Mouse (Mus musculus) limb, embryonic 12.5 days (tissue): ENCODE results near the gene Macrod2. TPM values are rescaled to one million over a fixed set of nuclear protein-coding genes. Genes with fewer than 3 reads are reported as not detected.
A peak's percentile ranks its signal among the peaks of the same experiment; 100 is the strongest.

Source experiments
- ATAC-seq: fragments of 200-750 bp; cut with Nextera tagmentation; 2 replicates; pipeline ENCODE4 v1.8.0; 2017; ENCODE audit warnings: low read depth, moderate TSS enrichment; ENCODE audit not compliant: insufficient number of reproducible peaks, insufficient read depth, low FRiP score, low TSS enrichment
- H3K27ac ChIP-seq: fragments of 300-500 bp; sonication (generic); 2 replicates; pipeline ENCODE4 v1.5.1; 2016; ENCODE audit warnings: mild to moderate bottlenecking, moderate library complexity
- H3K27me3 ChIP-seq: fragments of 300-500 bp; sonication (generic); 2 replicates; pipeline ENCODE4 v1.6.1; 2016; ENCODE audit warnings: mild to moderate bottlenecking, moderate library complexity
- H3K36me3 ChIP-seq: fragments of 300-500 bp; sonication (generic); 2 replicates; pipeline ENCODE4 v1.6.1; 2016; ENCODE audit warnings: mild to moderate bottlenecking, moderate library complexity
- H3K4me1 ChIP-seq: fragments of 300-500 bp; sonication (generic); replicated peaks from 2 replicates; pipeline ENCODE4 v1.6.1; 2016
- H3K4me2 ChIP-seq: fragments of 300-500 bp; sonication (generic); 2 replicates; pipeline ENCODE4 v1.6.1; 2016; ENCODE audit warnings: mild to moderate bottlenecking, moderate library complexity
- H3K4me3 ChIP-seq: fragments of 300-500 bp; sonication (generic); replicated peaks from 2 replicates; pipeline ENCODE4 v1.5.1; 2016; ENCODE audit warnings: mild to moderate bottlenecking
- H3K9ac ChIP-seq: fragments of 300-500 bp; sonication (generic); replicated peaks from 2 replicates; pipeline ENCODE4 v1.6.1; 2016; ENCODE audit warnings: mild to moderate bottlenecking, moderate library complexity
- H3K9me3 ChIP-seq: fragments of 300-500 bp; sonication (generic); 2 replicates; pipeline ENCODE4 v1.6.1; 2016; ENCODE audit warnings: mild to moderate bottlenecking, moderate library complexity
- WGBS: fragments of 180-500 bp; shearing (Covaris S2); methylation state at CpG from one replicate; pipeline ENCODE4 v1.1.7; 2016; 5-methylcytosine and 5-hydroxymethylcytosine counted together
- polyA plus RNA-seq: library from polyadenylated mRNA; unstranded; fragments of >200 nt; fragmentation: Nextera tagmentation; extraction: Ambion mirVana; gene quantifications from 2 replicates; pipeline ENCODE4 v1.2.1, GENCODE M21; 2016

The Macrod2 gene
- polyA plus RNA-seq, 1 experiment from 2014 or later, result 37.2 TPM

DNA sequence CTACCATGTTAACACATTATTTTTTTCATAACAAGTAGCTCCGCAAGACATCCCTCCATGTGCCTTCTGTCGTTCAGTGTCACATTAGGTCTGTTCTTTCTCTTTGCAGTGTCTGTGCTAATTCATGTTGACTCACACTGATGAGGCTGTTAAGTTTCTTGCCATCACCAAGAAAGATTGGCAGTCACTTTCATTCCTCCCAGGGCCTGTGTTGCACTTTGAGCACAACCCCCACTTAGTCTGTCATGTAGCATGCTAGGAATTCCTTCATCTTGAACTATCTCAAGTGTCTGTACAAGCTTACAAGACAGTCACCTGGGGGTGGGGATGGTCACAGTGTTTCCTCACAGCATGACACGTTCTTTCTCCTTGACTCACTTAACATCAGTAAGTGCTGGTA lies 696.2 kb downstream of the Macrod2 start:
- WGBS, result 82% methylated on average over 3 of the region's 3 CpGs

DNA sequence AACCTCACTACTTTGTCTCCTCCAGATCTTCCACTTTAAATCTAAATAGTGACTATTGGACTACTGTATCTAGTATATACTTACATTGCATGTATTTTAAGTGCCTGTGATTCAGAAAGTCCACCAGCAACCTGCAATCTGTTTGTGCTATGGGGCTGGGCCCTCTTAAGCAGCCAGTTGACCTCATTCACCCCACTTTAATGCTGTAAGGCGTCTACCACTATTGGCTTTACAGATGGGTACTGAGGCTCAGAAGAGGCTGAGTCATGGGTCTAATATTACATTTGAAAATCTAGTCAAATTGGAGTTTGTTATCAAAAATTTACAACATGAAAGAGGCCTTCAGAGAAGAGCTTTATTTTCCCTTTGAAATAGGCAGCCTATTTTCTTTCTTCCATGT lies 722.5 kb downstream of the Macrod2 start:
- Histone ChIP-seq H3K9ac (no peak overlapping the region), H3K4me1 (no peaks in the 10 kb centered on the region), H3K27me3 (no peaks in the 10 kb centered on the region), H3K36me3 (no peaks in the 10 kb centered on the region), H3K4me3 (no peak overlapping the region), H3K27ac (no peak overlapping the region), H3K9me3 (no peaks in the 10 kb centered on the region), H3K4me2 (no peak overlapping the region)
- 57% methylated on average over 1 of the region's 1 CpGs for WGBS
- ATAC-seq, result no peak

More for the DNA sequence above, 696.2 kb downstream of the Macrod2 start:
- Histone ChIP-seq H3K9me3 (no peaks in the 10 kb centered on the region), H3K36me3 (no peaks in the 10 kb centered on the region), H3K4me1 (no peaks in the 10 kb centered on the region), H3K4me3 (no peak overlapping the region), H3K27ac (no peak overlapping the region), H3K9ac (no peak overlapping the region), H3K4me2 (no peak overlapping the region), H3K27me3 (no peaks in the 10 kb centered on the region)
- ATAC-seq, result no peak

GRCm38 (mm10) chr2:141123875-141124274 lies 728.8 kb downstream of the Macrod2 start:
- no peak overlapping the region for H3K4me2 ChIP-seq
- no peaks in the 10 kb centered on the region for H3K4me1 ChIP-seq
- ATAC-seq, result no peak
- H3K9ac ChIP-seq, result no peak overlapping the region
- no peaks in the 10 kb centered on the region for H3K36me3 ChIP-seq
- no peak overlapping the region for H3K4me3 ChIP-seq
- no peak overlapping the region for H3K27ac ChIP-seq
- no peaks in the 10 kb centered on the region for H3K27me3 ChIP-seq
- H3K9me3 ChIP-seq, result no peaks in the 10 kb centered on the region
- 82% methylated on average over 1 of the region's 1 CpGs for WGBS

DNA sequence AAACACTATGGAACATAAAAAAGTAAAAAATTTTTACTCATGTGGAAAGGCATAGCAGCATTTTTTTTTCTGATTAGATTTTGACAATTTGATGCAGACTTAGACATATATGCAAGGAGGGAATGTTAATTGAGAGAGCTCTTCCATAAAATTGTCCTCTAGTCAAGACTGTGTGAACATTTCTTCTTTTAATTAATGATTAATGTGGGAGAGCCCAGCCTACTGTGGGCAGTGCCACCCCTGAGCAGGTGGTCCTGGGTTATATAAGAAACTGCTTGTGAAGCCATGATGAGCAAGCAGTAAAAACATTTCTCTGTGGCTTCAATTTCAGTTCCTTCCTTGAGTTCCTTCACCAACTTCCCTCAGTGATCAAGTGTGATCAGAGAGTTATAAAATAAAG lies 730.5 kb downstream of the Macrod2 start:
- no peaks in the 10 kb centered on the region for H3K27me3 ChIP-seq
- ATAC-seq, result no peak
- H3K9me3 ChIP-seq, result no peaks in the 10 kb centered on the region
- no peak overlapping the region for H3K9ac ChIP-seq
- H3K36me3 ChIP-seq, result no peaks in the 10 kb centered on the region
- no peak overlapping the region for H3K4me3 ChIP-seq
- no peaks in the 10 kb centered on the region for H3K4me1 ChIP-seq
- H3K4me2 ChIP-seq, result no peak overlapping the region
- H3K27ac ChIP-seq, result no peak overlapping the region

DNA sequence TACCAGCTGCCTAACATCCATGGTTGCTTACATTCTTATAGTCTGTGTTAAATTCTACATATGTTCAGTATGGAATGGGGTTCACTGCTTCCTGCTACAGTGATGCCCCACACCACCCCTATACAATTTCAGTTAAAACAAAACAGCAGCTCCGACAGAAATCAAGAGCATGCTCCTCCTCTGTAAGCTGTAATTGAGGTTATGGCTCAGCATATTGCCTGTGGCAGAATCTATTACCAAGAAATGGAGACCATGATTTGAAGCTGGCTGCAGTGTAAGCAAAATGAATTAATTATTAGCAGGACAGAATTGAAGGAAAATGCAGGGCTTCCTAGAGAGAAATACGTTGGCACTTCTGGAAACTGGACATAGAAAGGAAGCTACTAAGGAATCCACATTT lies 747.2 kb downstream of the Macrod2 start:
- Histone ChIP-seq H3K36me3 (no peaks in the 10 kb centered on the region), H3K4me2 (no peak overlapping the region), H3K4me3 (no peak overlapping the region), H3K27me3 (no peaks in the 10 kb centered on the region), H3K27ac (no peak overlapping the region), H3K9ac (no peak overlapping the region), H3K9me3 (no peaks in the 10 kb centered on the region), H3K4me1 (no peaks in the 10 kb centered on the region)
- no peak for ATAC-seq
- 36% methylated on average over 2 of the region's 2 CpGs for WGBS

GRCm38 (mm10) chr2:141152011-141152772 lies 757.1 kb downstream of the Macrod2 start:
- Histone ChIP-seq H3K4me3 (no peak overlapping the region), H3K4me1 (peaks cover 17% of the 10 kb centered on the region), H3K27ac (0 out of 2 replicates have a peak overlapping the region, but pooled peaks have one; percentile 56), H3K9ac (no peak overlapping the region), H3K4me2 (no peak overlapping the region), H3K27me3 (no peaks in the 10 kb centered on the region), H3K36me3 (no peaks in the 10 kb centered on the region), H3K9me3 (no peaks in the 10 kb centered on the region)
- peak; percentile 92 for ATAC-seq
- 49% methylated on average over 7 of the region's 7 CpGs for WGBS

GRCm38 (mm10) chr2:141155972-141156371 lies 760.9 kb downstream of the Macrod2 start:
- H3K9ac ChIP-seq, result no peak overlapping the region
- H3K27ac ChIP-seq, result no peak overlapping the region
- H3K36me3 ChIP-seq, result no peaks in the 10 kb centered on the region
- H3K27me3 ChIP-seq, result no peaks in the 10 kb centered on the region
- 75% methylated on average over 4 of the region's 4 CpGs for WGBS
- no peaks in the 10 kb centered on the region for H3K9me3 ChIP-seq
- peaks cover 23% of the 10 kb centered on the region for H3K4me1 ChIP-seq
- ATAC-seq, result no peak
- no peak overlapping the region for H3K4me3 ChIP-seq
- H3K4me2 ChIP-seq, result no peak overlapping the region

DNA sequence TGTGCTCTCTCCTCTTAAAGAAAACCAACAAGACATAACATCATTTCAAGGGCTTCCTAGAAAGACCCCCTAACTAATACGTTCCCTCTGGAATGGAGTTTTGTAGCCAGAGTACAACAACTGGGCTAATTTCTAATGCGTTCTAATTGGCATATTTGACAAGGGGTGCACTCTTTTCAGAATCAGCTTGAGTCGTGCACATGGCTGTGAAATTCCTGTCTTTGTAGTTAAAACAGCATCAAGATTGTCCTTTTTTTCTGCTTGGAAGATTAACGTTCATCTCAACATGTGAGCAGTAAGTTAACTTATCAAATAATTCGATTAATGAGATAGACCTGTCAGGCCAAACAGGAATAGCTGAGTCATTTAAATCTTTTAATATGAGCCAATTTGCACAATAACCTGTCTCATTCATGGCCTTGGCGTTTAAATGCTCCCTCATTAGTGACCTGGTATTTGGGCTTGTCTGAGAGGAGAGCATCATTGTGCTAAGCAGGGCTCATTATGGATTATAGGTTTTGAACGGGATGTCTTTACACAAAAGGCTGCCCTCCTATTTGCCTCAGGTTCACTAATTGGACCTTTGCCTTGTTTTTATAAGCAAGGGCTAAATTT lies 762.0 kb downstream of the Macrod2 start:
- Histone ChIP-seq H3K27ac (no peak overlapping the region), H3K4me3 (no peak overlapping the region), H3K9me3 (no peaks in the 10 kb centered on the region), H3K9ac (no peak overlapping the region), H3K4me1 (peaks cover 18% of the 10 kb centered on the region), H3K27me3 (no peaks in the 10 kb centered on the region), H3K36me3 (no peaks in the 10 kb centered on the region), H3K4me2 (no peak overlapping the region)
- WGBS, result 38% methylated on average over 7 of the region's 7 CpGs
- ATAC-seq, result no peak

DNA sequence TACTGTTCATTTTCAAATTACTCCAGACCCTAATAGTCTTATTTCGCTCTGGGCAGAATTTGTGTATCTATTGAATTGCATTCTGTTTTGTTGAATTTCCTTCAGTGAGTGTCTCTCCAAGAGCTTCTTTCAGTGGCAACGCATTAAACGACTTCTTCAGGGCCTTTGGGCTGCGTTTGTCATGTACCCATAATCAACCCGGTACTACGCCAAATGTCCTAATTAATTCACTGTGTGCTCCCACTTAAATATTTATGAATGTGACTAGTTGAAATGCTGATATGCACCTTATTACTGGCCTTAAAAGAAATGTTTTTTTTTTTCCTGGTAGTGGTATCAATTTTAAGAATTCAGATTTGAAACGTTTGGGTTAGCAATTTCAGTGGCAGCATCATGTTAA lies 763.1 kb downstream of the Macrod2 start:
- 49% methylated on average over 7 of the region's 7 CpGs for WGBS
- ATAC-seq, result no peak

DNA sequence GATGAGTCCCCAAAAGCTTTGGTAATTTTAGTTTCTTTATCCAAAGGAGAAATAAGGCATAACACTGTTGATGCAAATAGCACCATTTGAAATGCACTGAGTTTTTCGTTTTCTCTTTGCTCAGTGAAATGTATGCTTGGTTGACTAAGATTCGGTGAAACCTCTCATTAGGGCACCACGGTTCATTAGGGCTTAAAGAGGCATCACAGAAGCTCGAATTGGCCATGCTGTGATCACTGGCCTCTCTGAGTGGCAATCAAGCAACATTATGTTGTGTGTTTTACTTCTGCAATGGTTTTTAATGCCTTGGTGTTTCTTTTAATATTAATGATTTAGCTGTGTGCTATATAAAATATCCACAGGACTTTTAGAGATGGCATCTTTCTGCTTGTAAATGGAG lies 768.8 kb downstream of the Macrod2 start:
- Histone ChIP-seq H3K9ac (no peak overlapping the region), H3K4me1 (no peaks in the 10 kb centered on the region), H3K36me3 (no peaks in the 10 kb centered on the region), H3K4me2 (no peak overlapping the region), H3K27me3 (no peaks in the 10 kb centered on the region), H3K4me3 (no peak overlapping the region), H3K9me3 (no peaks in the 10 kb centered on the region), H3K27ac (no peak overlapping the region)
- no peak for ATAC-seq
- 64% methylated on average over 4 of the region's 4 CpGs for WGBS

More for the DNA sequence above, 763.1 kb downstream of the Macrod2 start:
- Histone ChIP-seq H3K36me3 (no peaks in the 10 kb centered on the region), H3K9me3 (no peaks in the 10 kb centered on the region), H3K4me2 (no peak overlapping the region), H3K9ac (no peak overlapping the region), H3K27me3 (no peaks in the 10 kb centered on the region), H3K4me1 (peaks cover 18% of the 10 kb centered on the region), H3K27ac (no peak overlapping the region), H3K4me3 (no peak overlapping the region)

- H3K27ac ChIP-seq, result no peak overlapping the region
- H3K9me3 ChIP-seq, result no peaks in the 10 kb centered on the region
- no peak overlapping the region for H3K4me3 ChIP-seq
- no peaks in the 10 kb centered on the region for H3K36me3 ChIP-seq
- no peaks in the 10 kb centered on the region for H3K27me3 ChIP-seq
- ATAC-seq, result no peak
- H3K4me2 ChIP-seq, result no peak overlapping the region
- H3K4me1 ChIP-seq, result no peaks in the 10 kb centered on the region
- H3K9ac ChIP-seq, result no peak overlapping the region
- 70% methylated on average over 3 of the region's 3 CpGs for WGBS
Observed at GRCm38 (mm10) chr2:141169586-141169985, 774.5 kb downstream of the Macrod2 start.

- 40% methylated on average over 1 of the region's 1 CpGs for WGBS
- no peak for ATAC-seq
- H3K9ac ChIP-seq, result no peak overlapping the region
- no peaks in the 10 kb centered on the region for H3K9me3 ChIP-seq
- no peaks in the 10 kb centered on the region for H3K36me3 ChIP-seq
- no peaks in the 10 kb centered on the region for H3K4me1 ChIP-seq
- no peak overlapping the region for H3K27ac ChIP-seq
- H3K4me2 ChIP-seq, result no peak overlapping the region
- H3K4me3 ChIP-seq, result no peak overlapping the region
- no peaks in the 10 kb centered on the region for H3K27me3 ChIP-seq
Observed at GRCm38 (mm10) chr2:141173167-141173566, 778.1 kb downstream of the Macrod2 start.
